Mouse (Mus musculus): ENCODE data around the gene Ube2e3.

DNA sequence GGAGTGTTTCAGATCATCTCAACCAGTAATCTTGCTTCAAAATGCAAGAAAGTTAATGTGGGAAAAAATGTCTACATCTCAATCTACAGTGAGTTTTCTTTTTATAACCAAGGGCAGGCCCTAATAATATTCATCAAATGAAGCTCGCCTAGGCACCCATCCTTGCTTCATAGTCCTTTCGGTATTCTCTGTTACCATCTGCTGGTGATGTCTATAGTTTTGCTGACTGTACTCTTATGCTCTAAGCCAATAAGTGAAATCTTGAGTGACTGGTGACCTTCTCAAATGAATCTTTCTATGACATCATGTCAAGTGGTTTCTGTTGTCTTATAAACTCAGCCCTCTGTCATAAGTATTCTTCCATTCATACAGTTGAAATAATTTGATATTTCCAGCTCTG is 97.1 kb downstream of the Ube2e3 start:
- TF ChIP-seq CTCF (IDR thresholded peaks at IDR 0.05; ENCODE audit: low read depth, low read length) (no peak), TAL1 (conservative IDR thresholded peaks at IDR 0.05; ENCODE audit: low read depth, low read length) (no peak), GATA1 (IDR thresholded peaks at IDR 0.05; ENCODE audit: borderline replicate concordance, low read length) (no peak)

All from G1E (cell line).